Mouse (Mus musculus): ENCODE measurements around the gene Smyd3. TPM values are rescaled to one million over a fixed set of nuclear protein-coding genes. Genes with fewer than 3 reads are reported as not detected.
"Not testable (repeated sequence)": the region's sequence is repeated elsewhere in the genome, so short reads cannot be mapped to it uniquely, and the experiment has no call there.

Gene Smyd3
- total RNA-seq, 2 experiments from 2014 or later = 4.3 to 5.1 TPM

DNA sequence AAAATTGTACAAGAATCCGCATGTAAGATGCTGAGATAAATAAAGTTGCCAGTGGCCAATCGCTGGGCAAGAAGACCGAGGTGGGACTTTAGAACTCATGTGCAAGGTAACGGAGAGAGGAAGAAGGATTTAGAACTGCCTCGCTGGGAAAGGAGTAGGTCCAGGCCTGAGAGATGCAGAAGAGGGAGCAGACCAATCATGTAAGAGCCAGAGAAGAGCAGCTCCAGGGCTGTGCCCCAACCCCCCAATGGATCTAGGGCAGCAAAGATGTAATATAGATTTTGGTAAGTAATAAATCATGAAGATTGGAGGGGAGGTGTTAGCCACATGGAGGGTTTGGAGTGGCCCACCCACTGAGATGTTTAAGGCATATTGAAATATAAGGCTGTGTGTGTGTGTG, 180.3 kb downstream of the Smyd3 start:
- intact Hi-C loops (cut with DNase I; ENCODE audit: low total_unique reads) = no loop called here
- no peak for DNase-seq

DNA sequence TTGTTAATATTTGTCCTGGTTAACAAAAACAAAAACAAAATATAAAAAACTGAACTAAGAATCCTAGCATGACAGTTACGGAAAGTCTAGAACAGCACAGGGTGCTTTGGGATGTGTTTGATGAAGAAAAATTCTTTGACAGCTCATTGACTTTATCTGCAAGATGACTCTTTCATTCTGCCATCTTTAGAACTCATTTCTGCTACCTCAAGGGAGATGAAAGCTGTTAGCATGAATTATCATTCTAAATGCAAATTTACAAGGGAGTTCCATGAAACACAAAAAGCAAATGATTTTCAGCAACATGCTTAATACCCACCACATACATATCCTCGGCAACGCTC, 190.9 kb downstream of the Smyd3 start:
- intact Hi-C loops (cut with DNase I; ENCODE audit: low total_unique reads) = no loop called here
- no peak for DNase-seq

DNA sequence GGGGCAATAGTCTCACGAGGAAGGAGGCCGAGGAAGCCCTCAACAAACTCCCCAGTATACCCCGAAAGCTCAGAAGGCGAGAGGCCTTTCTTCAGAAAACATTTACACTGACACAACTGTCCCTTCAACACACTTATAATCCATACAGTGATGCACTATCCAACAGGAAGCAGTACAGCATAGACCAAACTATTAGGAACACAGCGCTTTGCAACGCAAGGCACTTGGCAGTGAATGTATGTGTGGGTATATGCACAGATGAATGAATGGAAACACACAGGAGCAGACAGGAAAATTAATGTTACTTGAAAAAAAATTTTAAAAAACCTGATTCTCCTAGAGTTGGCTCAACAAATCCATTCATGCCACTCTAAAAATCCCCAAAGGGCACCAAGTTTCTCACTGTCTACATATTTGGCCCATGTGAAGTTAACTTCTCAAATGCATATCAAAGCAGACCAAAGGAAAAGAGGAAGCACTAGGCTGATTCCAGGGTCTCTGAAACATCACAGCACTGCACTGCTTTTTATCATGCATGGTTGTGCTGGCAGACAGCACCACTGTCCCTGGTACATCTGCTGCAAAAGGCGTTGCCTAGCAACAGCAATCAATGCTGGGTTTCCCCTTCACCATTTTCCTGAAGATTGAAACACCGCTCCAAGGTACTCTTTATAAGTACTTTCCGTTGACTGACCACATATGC, 191.4 kb downstream of the Smyd3 start:
- DNase-seq = no peak
- intact Hi-C loops (cut with DNase I; ENCODE audit: low total_unique reads) = no loop called here

DNA sequence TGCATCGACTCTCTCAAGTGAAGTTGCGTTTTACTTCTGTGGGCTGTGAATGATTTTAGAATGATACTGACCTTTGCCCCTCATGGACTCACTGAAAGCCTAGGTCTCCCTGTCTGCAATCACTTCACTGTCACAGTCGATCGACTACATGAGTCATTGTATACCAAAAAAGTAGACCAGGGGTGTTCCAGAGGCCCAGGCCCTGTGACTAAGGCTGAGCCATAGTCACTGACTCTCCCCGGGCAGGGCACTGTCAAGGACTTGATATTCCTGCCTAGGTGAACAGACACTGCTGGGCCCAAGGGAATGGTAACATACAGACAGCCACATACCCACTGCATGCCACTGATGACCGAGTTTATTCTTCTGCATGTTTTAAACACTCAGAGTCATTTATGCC, 193.6 kb downstream of the Smyd3 start:
- intact Hi-C loops (cut with DNase I; ENCODE audit: low total_unique reads) = no loop called here
- DNase-seq = no peak

DNA sequence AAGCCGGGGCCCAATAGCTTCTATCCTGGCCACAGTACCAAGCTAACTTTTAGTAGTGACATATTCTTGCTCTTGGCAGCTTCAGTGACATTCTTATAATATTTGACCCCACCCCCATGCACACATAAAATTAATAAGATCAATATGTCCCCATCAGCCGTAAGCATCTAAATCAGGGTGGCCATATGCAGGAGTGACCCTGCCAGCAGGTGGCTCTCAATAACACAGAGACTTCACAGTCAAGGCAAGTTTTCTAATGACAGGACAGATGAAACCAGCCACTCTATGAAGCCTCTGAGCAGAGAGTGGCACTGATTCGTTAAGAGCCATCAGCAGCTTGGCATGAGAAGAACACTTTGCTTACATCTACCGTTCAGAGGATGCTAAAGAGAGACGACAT, 204.2 kb downstream of the Smyd3 start:
- intact Hi-C loops (cut with DNase I; ENCODE audit: low total_unique reads) = no loop called here
- no peak for DNase-seq

DNA sequence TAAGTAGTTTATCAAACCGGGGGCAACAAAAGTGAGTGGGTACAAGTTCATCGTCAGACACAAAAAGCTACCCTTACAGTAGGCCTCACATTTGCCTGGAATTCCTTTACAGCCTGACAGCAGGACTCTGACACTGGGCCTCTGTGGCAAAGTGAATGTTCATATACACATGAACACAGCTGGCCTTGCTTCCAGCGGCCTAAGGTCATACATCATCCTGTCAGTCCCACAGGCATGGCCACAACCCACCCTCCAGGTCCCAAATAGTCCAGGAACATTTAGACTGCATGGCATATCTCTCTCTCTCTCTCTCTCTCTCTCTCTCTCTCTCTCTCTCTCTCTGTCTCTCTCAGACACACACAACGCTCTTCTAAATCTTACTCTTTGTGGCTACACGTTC, 208.4 kb downstream of the Smyd3 start:
- DNase-seq = no peak
- intact Hi-C loops (cut with DNase I; ENCODE audit: low total_unique reads) = no loop called here

DNA sequence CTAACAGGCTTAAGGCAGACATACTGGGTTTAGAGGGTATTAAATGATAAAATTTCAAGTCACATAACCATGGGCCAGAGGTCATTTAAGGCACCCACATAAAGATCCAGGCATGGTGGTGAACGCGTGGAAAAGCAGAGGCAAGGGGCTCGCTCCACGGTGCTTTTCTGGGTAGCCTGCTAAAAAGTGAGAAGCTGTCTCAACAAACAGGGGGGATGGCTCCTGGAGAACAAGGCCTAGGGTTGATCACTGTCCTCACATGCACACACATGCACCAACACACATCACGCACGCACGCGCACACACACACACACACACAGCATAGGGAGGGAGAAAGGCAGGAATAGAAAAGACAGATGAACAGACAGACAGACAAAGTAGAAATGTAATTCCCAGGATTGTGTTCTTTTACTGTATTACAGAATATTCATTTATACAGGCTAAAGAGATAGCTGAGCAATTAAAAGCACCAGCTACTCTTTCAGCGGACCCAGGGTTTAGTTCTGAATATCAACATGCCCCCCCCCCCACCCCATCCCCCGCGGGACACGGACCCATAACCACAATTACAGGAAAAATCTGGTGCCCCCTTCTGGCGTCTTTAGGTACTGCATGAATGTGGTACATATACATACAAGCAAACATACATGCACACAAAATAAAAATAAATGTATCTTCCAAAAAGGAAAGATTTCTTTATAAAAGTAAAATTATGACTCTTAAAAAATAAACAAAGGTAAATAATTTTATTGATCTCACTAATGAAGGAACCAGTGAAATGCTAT, 215.2 kb downstream of the Smyd3 start:
- intact Hi-C loops (cut with DNase I; ENCODE audit: low total_unique reads) = no loop called here
- DNase-seq = no peak

DNA sequence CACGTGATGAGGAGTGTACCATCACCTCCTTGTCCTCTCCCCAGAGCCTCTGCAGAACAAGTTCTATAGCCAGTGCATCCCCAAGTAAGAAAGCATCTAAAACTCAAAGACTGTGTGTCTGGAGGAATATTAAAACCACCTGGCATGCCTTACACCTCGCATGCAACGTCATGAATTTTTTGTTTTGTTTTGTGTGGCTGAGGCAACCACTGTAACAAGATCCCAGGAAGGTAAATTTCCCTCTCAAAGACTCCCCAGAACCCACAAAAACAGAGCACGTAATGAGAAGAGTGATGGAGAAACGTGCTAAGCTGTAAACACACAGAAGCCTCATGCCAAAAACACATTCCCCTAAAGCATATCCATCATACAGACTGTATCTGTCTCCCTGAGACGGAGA, 222.2 kb downstream of the Smyd3 start:
- intact Hi-C loops (cut with DNase I; ENCODE audit: low total_unique reads) = no loop called here

DNA sequence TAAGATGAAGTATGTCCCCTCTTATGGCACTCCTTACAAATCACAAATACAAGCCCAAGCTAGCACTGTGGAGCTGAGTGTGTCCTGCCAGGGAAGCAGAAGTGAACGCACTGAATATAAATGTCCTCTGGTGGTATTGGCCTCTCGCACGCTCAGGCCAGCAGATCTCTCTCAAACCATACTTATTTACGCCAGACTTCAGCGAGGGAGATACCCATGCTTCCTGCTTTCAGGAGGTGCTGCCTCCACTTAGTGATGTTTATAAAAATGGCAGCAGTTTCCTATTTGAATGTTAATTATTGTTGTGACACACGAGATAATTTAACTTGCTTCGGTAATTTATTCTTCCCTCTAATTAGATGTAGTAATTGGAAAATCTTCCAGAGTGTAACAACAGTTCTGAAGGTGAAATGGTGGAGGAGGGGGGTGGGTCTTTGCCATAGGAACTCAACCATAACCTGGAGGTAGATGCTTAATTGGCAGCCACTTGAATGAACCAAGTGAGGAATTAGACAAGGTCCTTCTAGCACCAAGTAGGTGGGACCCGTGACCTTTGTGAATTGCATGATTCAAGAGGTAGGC, 224.0 kb downstream of the Smyd3 start:
- intact Hi-C loops (cut with DNase I; ENCODE audit: low total_unique reads) = no loop called here
- no peak for DNase-seq

More for the DNA sequence above, 222.2 kb downstream of the Smyd3 start:
- no peak for DNase-seq

DNA sequence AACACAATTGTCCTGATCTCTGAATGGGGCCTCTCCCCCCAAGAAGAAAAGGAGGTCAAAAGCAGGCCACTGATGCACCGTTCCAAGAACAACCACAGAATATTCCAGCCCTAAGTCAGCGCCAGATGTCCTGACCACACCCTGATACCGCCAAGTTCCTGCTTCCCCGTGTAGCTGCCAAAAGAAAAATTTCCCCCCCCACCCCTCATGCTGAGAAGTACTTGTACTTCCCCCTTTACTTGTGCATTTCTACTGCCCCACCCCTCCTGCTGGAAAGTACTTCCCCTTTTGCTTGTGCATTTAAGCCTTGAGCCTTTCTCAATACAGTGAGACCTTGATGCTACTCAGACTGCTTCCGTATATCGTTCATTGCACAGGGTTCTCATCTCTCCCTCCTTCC, 227.7 kb downstream of the Smyd3 start:
- DNase-seq; intact Hi-C loops (cut with DNase I; ENCODE audit: low total_unique reads): not testable (repeated sequence)

DNA sequence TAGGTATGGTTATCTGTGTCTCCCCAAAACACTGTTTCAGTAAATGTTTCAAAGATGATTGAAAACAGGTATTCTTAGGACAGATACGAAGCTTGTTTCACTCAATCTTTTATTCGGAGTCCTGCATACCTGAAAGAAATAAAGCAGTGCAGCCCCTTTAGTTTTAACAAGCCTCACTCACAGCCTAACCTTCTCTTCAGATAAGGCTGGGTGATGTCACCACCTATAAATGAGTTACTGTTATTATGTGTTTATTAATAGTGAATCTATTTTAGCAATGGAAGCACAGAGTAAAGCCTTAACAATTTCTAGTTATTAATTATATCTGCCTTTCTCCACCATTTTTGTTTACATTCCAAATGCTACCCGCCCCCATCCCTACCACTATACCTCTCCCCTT, 228.1 kb downstream of the Smyd3 start:
- no peak for DNase-seq
- intact Hi-C loops (cut with DNase I; ENCODE audit: low total_unique reads) = no loop called here

DNA sequence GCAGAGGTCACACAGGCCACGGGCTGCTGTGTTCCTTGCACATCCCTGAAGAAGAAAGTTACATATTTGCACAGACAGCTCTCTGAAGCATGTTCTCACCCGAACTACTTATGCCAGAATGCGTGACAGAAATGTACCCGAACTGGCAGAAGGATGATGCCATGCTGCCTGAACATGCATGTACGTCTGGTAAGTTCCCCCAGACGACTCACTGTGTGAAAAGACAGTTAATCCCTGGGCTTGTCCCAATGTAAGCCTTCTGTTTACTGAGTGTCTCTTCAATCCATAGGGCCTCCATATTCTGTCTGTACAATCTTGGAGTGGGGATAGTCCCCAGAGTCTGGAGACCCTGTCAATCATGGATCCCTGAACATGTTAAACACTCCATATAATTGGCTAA, 231.1 kb downstream of the Smyd3 start:
- no peak for DNase-seq
- intact Hi-C loops (cut with DNase I; ENCODE audit: low total_unique reads) = no loop called here

DNA sequence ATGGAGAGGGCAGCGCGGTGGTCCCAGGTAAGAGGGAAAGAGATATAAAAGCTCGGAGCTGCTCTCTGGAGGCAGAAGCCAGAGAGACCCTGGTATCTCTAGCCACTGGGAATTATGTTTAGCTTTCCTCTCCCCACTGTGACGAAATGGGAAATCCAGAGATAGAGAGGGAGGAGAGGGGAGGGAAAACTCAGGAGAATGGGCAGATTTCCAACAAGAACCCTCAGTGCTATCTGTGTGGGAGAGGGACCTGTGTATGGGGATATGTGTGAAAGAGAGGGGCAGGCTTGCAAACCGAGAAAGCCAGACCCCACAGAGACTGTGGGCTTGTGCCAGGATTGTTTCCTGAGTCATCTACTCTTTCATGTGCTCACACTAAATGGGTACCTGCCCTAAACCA, 235.0 kb downstream of the Smyd3 start:
- DNase-seq = no peak
- intact Hi-C loops (cut with DNase I; ENCODE audit: low total_unique reads) = no loop called here

DNA sequence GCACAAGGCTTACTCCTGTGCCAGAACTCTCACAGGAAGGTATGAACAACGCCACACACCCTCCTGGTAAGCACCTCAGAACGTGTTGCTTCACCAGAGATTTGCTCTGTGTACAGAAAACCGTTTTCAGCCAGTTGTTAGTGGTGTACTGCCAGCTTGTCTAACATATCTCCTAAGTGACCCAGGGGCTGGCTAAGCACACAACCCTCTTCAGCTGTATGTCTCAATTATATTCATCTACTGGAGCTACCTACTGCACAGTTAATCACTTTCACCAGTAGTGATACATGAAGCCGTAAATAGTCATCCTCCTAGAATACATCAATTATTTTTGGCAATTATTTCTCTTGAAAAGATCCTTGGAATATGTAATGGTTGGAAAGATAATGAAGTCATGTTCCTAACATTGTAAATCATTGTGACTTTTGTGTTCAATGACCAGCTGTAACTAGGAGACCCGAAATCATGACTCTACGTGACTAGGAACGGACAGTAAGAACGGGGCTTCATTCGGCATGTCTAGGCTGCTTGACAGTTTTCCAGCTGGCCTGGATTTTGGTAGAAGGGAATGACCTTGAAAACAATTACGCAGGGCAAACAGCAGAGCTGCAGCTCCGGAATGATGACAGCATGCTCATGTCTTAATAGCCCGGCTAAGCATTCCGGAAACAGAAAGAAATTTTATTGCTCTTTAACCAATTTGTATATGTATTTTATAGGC, 236.3 kb downstream of the Smyd3 start:
- intact Hi-C loops (cut with DNase I; ENCODE audit: low total_unique reads) = no loop called here
- peak; percentile 8 for DNase-seq

DNA sequence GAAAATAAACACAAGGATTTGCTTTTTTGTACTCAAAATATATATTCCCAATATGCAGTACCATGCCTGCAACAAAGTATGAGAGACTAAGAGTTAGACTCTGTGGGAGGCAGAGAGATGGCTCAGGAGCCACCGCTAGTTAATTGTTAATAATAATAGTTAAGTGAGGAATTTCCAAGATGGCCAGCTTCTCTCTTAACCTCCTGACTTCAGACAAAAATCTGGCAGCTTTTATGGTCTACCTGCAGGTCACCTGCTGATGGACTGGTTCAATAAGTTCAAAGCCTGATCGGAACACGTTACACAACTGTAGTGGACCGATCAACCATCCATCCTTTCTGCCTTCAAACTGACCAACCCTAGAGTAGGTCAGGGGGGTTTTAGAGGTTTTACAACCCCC, 238.7 kb downstream of the Smyd3 start:
- intact Hi-C loops (cut with DNase I; ENCODE audit: low total_unique reads) = no loop called here
- no peak for DNase-seq

DNA sequence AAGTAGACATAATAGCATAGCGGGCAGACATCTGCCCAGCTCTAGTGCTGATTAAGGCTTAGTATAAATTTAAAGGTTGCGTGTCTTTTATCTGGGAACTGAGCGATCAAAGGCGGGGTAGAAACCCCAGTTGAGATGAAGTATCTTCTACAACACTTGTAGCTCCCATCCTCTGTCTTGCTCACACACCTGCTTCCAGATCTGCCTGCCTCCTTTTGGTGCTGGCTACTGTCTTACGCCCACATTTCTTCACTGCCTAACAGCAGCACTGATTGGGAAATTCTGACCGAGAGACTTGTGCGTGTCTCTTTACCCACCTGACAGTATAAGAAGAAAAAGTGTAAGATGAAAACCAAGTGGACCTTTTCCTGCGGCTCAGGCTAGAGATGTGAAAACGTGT, 240.5 kb downstream of the Smyd3 start:
- no peak for DNase-seq
- intact Hi-C loops (cut with DNase I; ENCODE audit: low total_unique reads) = no loop called here

DNA sequence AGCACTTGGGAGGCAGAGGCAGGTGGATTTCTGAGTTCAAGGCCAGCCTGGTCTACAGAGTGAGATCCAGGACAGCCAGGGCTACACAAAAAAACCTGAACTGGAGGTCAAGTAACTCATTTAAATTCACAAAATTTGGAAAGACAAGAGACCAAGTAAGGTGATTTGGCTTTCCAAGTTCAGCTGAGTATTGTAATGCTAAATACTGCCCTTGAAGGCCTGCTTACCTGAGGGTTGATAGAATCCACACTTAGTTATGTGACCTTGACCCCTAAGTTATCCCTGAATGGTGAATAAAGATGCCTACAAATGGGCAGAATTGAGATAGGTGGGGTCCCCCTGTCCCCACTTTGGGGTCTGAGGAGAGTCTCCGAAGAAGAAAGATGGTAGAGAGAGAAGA, 241.0 kb downstream of the Smyd3 start:
- intact Hi-C loops (cut with DNase I; ENCODE audit: low total_unique reads) = no loop called here
- DNase-seq = no peak

DNA sequence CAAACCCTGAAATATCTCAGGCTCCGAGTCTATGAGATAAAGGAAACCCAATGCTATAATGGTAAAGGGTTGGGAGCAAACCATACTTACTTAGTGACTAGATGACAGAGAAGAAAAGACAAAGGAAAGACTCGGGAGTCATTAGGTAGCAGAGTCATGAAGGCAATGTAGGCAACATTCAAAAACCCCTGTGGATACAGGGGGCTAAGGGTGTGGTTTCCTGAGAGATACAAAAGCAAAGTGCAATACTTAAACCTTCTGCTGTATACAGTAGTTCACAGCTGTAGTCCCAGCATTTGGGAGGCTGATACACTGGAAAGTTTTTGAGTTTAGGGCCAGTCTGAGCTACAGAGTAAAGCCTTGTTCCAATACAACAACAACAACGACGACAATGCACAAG, 244.9 kb downstream of the Smyd3 start:
- intact Hi-C loops (cut with DNase I; ENCODE audit: low total_unique reads) = no loop called here
- DNase-seq = no peak

DNA sequence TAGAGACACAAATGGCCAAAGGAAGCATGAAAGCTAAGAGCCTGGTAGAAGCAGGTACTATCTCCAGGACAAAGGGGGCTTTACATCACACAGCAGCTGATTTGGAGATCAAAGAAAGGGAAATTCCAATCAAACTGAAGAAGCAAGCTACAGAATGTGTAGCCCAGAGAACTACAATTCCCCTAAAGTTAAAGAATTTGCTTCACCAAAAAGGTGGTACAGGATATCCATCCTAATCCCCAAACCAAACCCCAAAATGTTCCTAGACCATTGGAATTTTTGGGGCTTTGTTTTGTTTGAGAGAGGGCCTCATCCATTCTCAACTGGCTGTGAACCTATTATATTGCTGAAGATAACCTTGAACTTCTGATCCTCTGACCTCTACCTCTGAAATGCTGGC, 245.5 kb downstream of the Smyd3 start:
- no peak for DNase-seq
- intact Hi-C loops (cut with DNase I; ENCODE audit: low total_unique reads) = no loop called here

DNA sequence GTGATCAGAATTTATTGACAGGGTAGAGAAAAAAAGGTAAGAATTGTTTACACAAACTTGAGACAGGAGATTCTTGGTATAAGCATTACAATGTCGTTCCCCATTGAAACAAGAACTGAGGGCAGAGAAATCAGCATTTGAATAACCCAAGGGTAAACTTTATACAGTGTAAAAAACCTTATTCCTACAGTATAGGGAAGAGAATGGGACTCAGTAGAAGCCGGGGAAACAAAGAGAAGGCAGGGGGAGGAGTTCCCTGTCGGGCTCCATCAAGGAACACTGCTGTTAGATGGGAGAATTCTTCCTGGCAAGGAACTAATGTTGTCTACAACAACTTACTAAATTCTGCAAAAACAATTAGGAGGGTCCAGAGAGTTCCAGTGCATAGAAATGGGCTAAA, 250.9 kb downstream of the Smyd3 start:
- no peak for DNase-seq
- intact Hi-C loops (cut with DNase I; ENCODE audit: low total_unique reads) = no loop called here
